9 mouse cellular contexts compared by ENCODE assay signal in the genomic region with DNA sequence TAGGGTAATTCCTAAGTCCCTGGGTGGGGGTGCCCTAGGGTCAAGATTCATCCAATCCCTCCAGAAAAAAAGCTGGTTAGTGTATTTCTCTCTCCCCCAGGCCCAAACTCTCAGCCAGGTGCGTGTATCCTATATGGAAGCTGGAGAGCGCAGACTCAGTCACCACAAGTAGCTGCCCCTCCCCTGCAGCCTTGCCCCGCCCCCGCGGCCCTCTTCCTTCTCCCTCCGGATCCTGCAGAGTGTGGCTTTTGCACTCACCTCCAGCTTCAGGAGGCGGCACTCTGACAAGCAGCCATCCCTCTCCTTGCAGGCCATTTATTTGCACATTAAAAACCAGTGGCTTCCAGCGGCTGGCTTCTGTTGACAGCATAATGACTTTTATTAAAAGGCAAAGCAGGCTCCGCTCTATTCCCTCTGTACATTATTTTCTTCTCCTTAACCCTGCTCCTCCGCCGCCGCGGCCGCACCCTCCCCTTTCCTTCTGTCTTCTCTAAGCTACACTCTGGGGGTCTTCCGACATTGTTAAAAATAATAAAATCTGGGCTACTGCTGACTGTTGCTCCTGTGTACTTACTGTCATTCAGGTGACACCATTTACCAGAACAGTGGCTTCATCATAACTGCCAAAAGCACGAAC. TPM values are rescaled to one million over a fixed set of nuclear protein-coding genes. Genes with fewer than 3 reads are reported as not detected.
DNase-seq lines count a peak whose midpoint lies in the region; ATAC-seq and TF ChIP-seq lines count a peak whose summit lies in the region.
"Had no signal": no experiment of that assay in that cellular context is flagged by ENCODE, and none has a peak within 500 bp of the region (broad histone marks: within the 10 kb centered on the region; RNA-seq: fewer than 3 reads in every experiment).

No protein-coding gene starts in this region.

- no peak for TF ChIP-seq POLR2A in lung, adult 2 months (IDR thresholded peaks at IDR 0.05; ENCODE audit: borderline replicate concordance, extremely low read depth, low read depth, low read length)
- no peak for TF ChIP-seq POLR2A in thymus, adult 2 months (IDR thresholded peaks at IDR 0.05; ENCODE audit: control insufficient read depth, extremely low read depth, insufficient read depth, low read length, poor library complexity)

- peaks cover 10% of the 10 kb centered on the region for H3K27me3 ChIP-seq in hindbrain, embryonic 16.5 days (replicated peaks; ENCODE audit: control insufficient read depth, insufficient read depth, low read length)
- H3K27me3 ChIP-seq in thymus, adult 2 months (ENCODE audit: control insufficient read depth, insufficient read depth, low read length): no peaks in the 10 kb centered on the region
- peaks cover 22% of the 10 kb centered on the region for H3K27me3 ChIP-seq in liver, postnatal 0 days (ENCODE audit: insufficient read depth, low read length)

- TF ChIP-seq CTCF in lung, adult 2 months (IDR thresholded peaks at IDR 0.05; ENCODE audit: insufficient read depth, low read length): no peak
- TF ChIP-seq CTCF in thymus, adult 2 months (IDR thresholded peaks at IDR 0.05; ENCODE audit: borderline replicate concordance, control insufficient read depth, extremely low read depth, insufficient read depth, low read length, poor library complexity): no peak
- TF ChIP-seq CTCF in liver, postnatal 0 days (IDR thresholded peaks at IDR 0.05; ENCODE audit: low read depth): no peak

- H3K9me3 ChIP-seq in hindbrain, embryonic 16.5 days (ENCODE audit: control insufficient read depth, low read length): no peaks in the 10 kb centered on the region
- no peaks in the 10 kb centered on the region for H3K9me3 ChIP-seq in liver, postnatal 0 days (ENCODE audit: low read length)

- TF ChIP-seq EP300 in liver, postnatal 0 days (IDR thresholded peaks at IDR 0.05; ENCODE audit: low read depth): no peak

- 0 out of 2 replicates have a peak, but pooled peaks cover 4% of the 10 kb centered on the region for H3K4me1 ChIP-seq in hindbrain, embryonic 16.5 days (ENCODE audit: control insufficient read depth, insufficient read depth, low read depth, low read length)
- no peaks in the 10 kb centered on the region for H3K4me1 ChIP-seq in lung, adult 2 months (ENCODE audit: control insufficient read depth, insufficient read depth, low read length)
- no peaks in the 10 kb centered on the region; the same call in 1 of the 2 replicates for H3K4me1 ChIP-seq in thymus, adult 2 months (replicated peaks; ENCODE audit: control insufficient read depth, insufficient read depth, low read length)
- H3K4me1 ChIP-seq in liver, postnatal 0 days (ENCODE audit: insufficient read depth): no peaks in the 10 kb centered on the region

- DNase-seq in thymus, postnatal 4 days: peak; percentile 19
- no peak for DNase-seq in thymus, adult 18-20 months
- peak; percentile 16 for DNase-seq in lung, adult 2 months
- DNase-seq in ovary, postnatal 10 days (ENCODE audit: low spot score): no peak
- DNase-seq in thymus, adult 2 months: no peak
- DNase-seq in liver, postnatal 0 days: no peak

- peak overlapping the region; percentile 14; the same call in 1 of the 2 replicates for H3K4me3 ChIP-seq in hindbrain, embryonic 16.5 days (ENCODE audit: low read length)
- H3K4me3 ChIP-seq in lung, adult 2 months (replicated peaks; ENCODE audit: extremely low read depth, low read depth, low read length): no peak overlapping the region
- no peak overlapping the region for H3K4me3 ChIP-seq in thymus, adult 2 months (ENCODE audit: control insufficient read depth, insufficient read depth, low read length)
- H3K4me3 ChIP-seq in liver, postnatal 0 days (ENCODE audit: low read depth, low read length): no peak overlapping the region
- H3K4me3 ChIP-seq: erythroblast, embryonic 14.5 days had no signal

- H3K4me2 ChIP-seq in hindbrain, embryonic 16.5 days (ENCODE audit: low read length): peak overlapping the region; percentile 41
- no peak overlapping the region for H3K4me2 ChIP-seq in liver, postnatal 0 days (ENCODE audit: low read depth, low read length)

- no peaks in the 10 kb centered on the region for H3K36me3 ChIP-seq in hindbrain, embryonic 16.5 days (ENCODE audit: control insufficient read depth, insufficient read depth, low read length)
- H3K36me3 ChIP-seq in thymus, adult 2 months (ENCODE audit: control insufficient read depth, insufficient read depth, low read length): no peaks in the 10 kb centered on the region
- no peaks in the 10 kb centered on the region for H3K36me3 ChIP-seq in liver, postnatal 0 days (replicated peaks; ENCODE audit: insufficient read depth, low read length)

- H3K27ac ChIP-seq in hindbrain, embryonic 16.5 days (ENCODE audit: low read depth, low read length): no peak overlapping the region
- H3K27ac ChIP-seq in thymus, adult 2 months (ENCODE audit: control insufficient read depth, insufficient read depth, low read length): no peak overlapping the region
- no peak overlapping the region for H3K27ac ChIP-seq in liver, postnatal 0 days (ENCODE audit: low read depth)

- 3% methylated on average over 16 of the region's 16 CpGs for WGBS in hindbrain, embryonic 16.5 days
- 15% methylated on average over 16 of the region's 16 CpGs for WGBS in lung, adult 2 months
- 72% methylated on average over 16 of the region's 16 CpGs for WGBS in thymus, adult 2 months
- WGBS in liver, postnatal 0 days (ENCODE audit: insufficient replicate concordance): 10% methylated on average over 16 of the region's 16 CpGs

- H3K9ac ChIP-seq in hindbrain, embryonic 16.5 days (ENCODE audit: low read depth, low read length): no peak overlapping the region; the same call in 1 of the 2 replicates
- no peak overlapping the region for H3K9ac ChIP-seq in liver, postnatal 0 days (replicated peaks)

- peak; percentile 73 for ATAC-seq in hindbrain, embryonic 16.5 days
- ATAC-seq in erythroblast, adult 5-6 weeks (replicated peaks; ENCODE audit: low FRiP score, poor library complexity, severe bottlenecking): no peak
- ATAC-seq in liver, postnatal 0 days: no peak

RNA-seq across cellular contexts. Expression of a gene that starts 41.5 kb away (rescaled TPM):
- polyA plus RNA-seq in hindbrain, embryonic 16.5 days (2015; fragmentation: Nextera tagmentation; extraction: Ambion mirVana): 13.2 and 19.1 TPM in 2 replicates
- 0.71 and 0.90 TPM in 2 replicates for polyA plus RNA-seq in lung, adult 2 months (2012; rRNA removed)
- total RNA-seq in erythroblast, adult 5-6 weeks (2015; ENCODE audit: low replicate concordance): not detected in 2 replicates
- not detected in 2 replicates for total RNA-seq in erythroblast, adult 5-6 weeks (2017; ENCODE audit: low replicate concordance)
- 0.11 and 0.22 TPM in 2 replicates for polyA plus RNA-seq in thymus, adult 2 months (2012; rRNA removed)
- 0.05 TPM in 1 of 2 replicates, not detected in the other for polyA plus RNA-seq in liver, postnatal 0 days (2015; fragmentation: Nextera tagmentation; extraction: Ambion mirVana)
- polyA plus RNA-seq: erythroblast, embryonic 14.5 days had no signal

Comparison
In these comparisons a context has a peak if more than half of its experiments do, and no peak if none do; other contexts are left out.
1. DNase-seq: peak in thymus, postnatal 4 days (single experiment) and lung, adult 2 months (single experiment); none in thymus, adult 18-20 months (0 of 2), ovary, postnatal 10 days (single experiment), thymus, adult 2 months (single experiment) and liver, postnatal 0 days (single experiment).